Comparison of ENCODE assay signal across 8 mouse cellular contexts in the genomic region with DNA sequence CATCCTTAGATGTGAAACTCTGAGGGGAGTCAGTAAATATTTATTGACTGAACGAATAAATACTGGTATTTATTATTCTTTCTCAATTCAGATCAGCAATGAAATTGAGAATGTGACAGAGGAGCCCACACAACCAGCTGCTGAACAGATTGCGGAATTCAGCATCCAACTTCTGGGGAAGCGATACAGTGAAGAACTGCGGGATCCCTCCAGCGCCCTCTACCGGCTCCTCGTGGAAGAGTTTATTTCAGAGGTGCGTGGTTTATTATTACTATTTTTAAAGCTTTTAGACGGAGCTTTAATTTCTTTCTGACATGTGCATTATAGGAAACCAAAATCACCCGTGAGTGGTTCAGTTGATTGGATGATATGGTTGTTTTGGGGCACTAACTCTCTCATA. TPM values are rescaled to one million over a fixed set of nuclear protein-coding genes. Genes with fewer than 3 reads are reported as not detected.
DNase-seq lines count a peak whose midpoint lies in the region; ATAC-seq and TF ChIP-seq lines count a peak whose summit lies in the region.
"Had no signal": no experiment of that assay in that cellular context is flagged by ENCODE, and none has a peak within 500 bp of the region (broad histone marks: within the 10 kb centered on the region; RNA-seq: fewer than 3 reads in every experiment).

No protein-coding gene starts in this region.

- CTCF ChIA-PET in Patski (lab: Charles Lee), result no interaction called here

- in situ Hi-C loops in Patski (cut with MboI; ENCODE audit: low pct_unique_long_range_greater_than_20kb), result no loop called here

- H3K4me2 ChIP-seq in intestine, postnatal 0 days (replicated peaks; ENCODE audit: low read depth), result no peak overlapping the region
- H3K4me2 ChIP-seq in intestine, embryonic 16.5 days (ENCODE audit: low read depth, low read length), result no peak overlapping the region
- H3K4me2 ChIP-seq: embryonic facial prominence, embryonic 12.5 days had no signal

- H3K27ac ChIP-seq in intestine, postnatal 0 days (ENCODE audit: low read depth, low read length), result no peak overlapping the region
- no peak overlapping the region for H3K27ac ChIP-seq in intestine, embryonic 16.5 days (ENCODE audit: low read length)
- H3K27ac ChIP-seq: embryonic facial prominence, embryonic 12.5 days had no signal

- no peak for ATAC-seq in intestine, postnatal 0 days
- ATAC-seq in intestine, embryonic 16.5 days, result no peak
- ATAC-seq in Patski, result no peak
- no peak for ATAC-seq in megakaryocyte-erythroid progenitor cell, adult 5-6 weeks (replicated peaks; ENCODE audit: low FRiP score, low TSS enrichment, poor library complexity, severe bottlenecking)

- WGBS in intestine, postnatal 0 days, result 53% methylated on average over 10 of the region's 10 CpGs
- WGBS in intestine, embryonic 16.5 days, result 47% methylated on average over 10 of the region's 10 CpGs

- POLR2A ChIA-PET in Patski (lab: Charles Lee), result no interaction called here

- no peak overlapping the region for H3K4me3 ChIP-seq in intestine, postnatal 0 days (ENCODE audit: low read depth, low read length)
- no peak overlapping the region for H3K4me3 ChIP-seq in intestine, embryonic 16.5 days (ENCODE audit: low read length)
- H3K4me3 ChIP-seq: embryonic facial prominence, embryonic 12.5 days had no signal

- H3K9me3 ChIP-seq in intestine, postnatal 0 days (ENCODE audit: control insufficient read depth), result no peaks in the 10 kb centered on the region
- no peaks in the 10 kb centered on the region for H3K9me3 ChIP-seq in intestine, embryonic 16.5 days (ENCODE audit: control insufficient read depth, low read length)
- H3K9me3 ChIP-seq: embryonic facial prominence, embryonic 12.5 days had no signal

- H3K4me1 ChIP-seq in intestine, postnatal 0 days (replicated peaks; ENCODE audit: control insufficient read depth, insufficient read depth, low read length), result no peaks in the 10 kb centered on the region
- H3K4me1 ChIP-seq in intestine, embryonic 16.5 days (ENCODE audit: control insufficient read depth, insufficient read depth, low read length), result no peaks in the 10 kb centered on the region
- H3K4me1 ChIP-seq: embryonic facial prominence, embryonic 12.5 days had no signal

- DNase-seq in B cell, adult 2 months, result peak; percentile 35 to 40
- DNase-seq in Patski (ENCODE audit: low read depth, low spot score), result no peak
- DNase-seq in layer of hippocampus, adult 9-11 months, result peak; percentile 63
- DNase-seq in right cerebral cortex, postnatal 36 days (ENCODE audit: low spot score in 2 of 2), result peak; percentile 4 to 5

- no peaks in the 10 kb centered on the region for H3K27me3 ChIP-seq in intestine, postnatal 0 days (replicated peaks; ENCODE audit: control insufficient read depth, insufficient read depth, low read length)
- H3K27me3 ChIP-seq in intestine, embryonic 16.5 days (replicated peaks; ENCODE audit: control insufficient read depth, insufficient read depth, low read length), result no peaks in the 10 kb centered on the region
- no peaks in the 10 kb centered on the region for H3K27me3 ChIP-seq in Patski
- H3K27me3 ChIP-seq: embryonic facial prominence, embryonic 12.5 days had no signal

- H3K36me3 ChIP-seq in intestine, postnatal 0 days (ENCODE audit: control insufficient read depth, insufficient read depth), result no peaks in the 10 kb centered on the region
- H3K36me3 ChIP-seq in intestine, embryonic 16.5 days (ENCODE audit: control insufficient read depth, insufficient read depth, low read length), result no peaks in the 10 kb centered on the region
- H3K36me3 ChIP-seq: embryonic facial prominence, embryonic 12.5 days had no signal

- TF ChIP-seq CTCF in intestine, postnatal 0 days (IDR thresholded peaks at IDR 0.05; ENCODE audit: low read depth), result peak; percentile 57
- peak; percentile 32 for TF ChIP-seq CTCF in Patski (IDR thresholded peaks at IDR 0.05)

- no peak overlapping the region for H3K9ac ChIP-seq in intestine, postnatal 0 days (ENCODE audit: low read depth, low read length)
- no peak overlapping the region for H3K9ac ChIP-seq in intestine, embryonic 16.5 days (ENCODE audit: low read depth, low read length)
- H3K9ac ChIP-seq: embryonic facial prominence, embryonic 12.5 days had no signal

RNA-seq across cellular contexts. Expression of a gene that starts 27.2 kb away (rescaled TPM):
- polyA plus RNA-seq in intestine, postnatal 0 days (2015; fragmentation: Nextera tagmentation; extraction: Ambion mirVana), result 0.07 and 0.08 TPM in 2 replicates
- polyA plus RNA-seq in intestine, embryonic 16.5 days (2015; fragmentation: Nextera tagmentation; extraction: Ambion mirVana), result 0.05 and 0.06 TPM in 2 replicates
- polyA plus RNA-seq in Patski (2021), result 0.24 TPM
- 0.42 TPM in 1 of 2 replicates, not detected in the other for total RNA-seq in megakaryocyte-erythroid progenitor cell, adult 5-6 weeks (2014; fragmentation: Nextera tagmentation)
- 0.05 TPM in 1 of 2 replicates, not detected in the other for total RNA-seq in megakaryocyte-erythroid progenitor cell, adult 5-6 weeks (2017)
